Mouse (Mus musculus) liver, adult 2 months (tissue): ENCODE measurements around the gene Avp. TPM values are rescaled to one million over a fixed set of nuclear protein-coding genes. Genes with fewer than 3 reads are reported as not detected.

Source experiments
- DNase-seq: peaks from one replicate; pipeline ENCODE4 v3.0.0-alpha.2; 2011; ENCODE audit warnings: low read depth, low spot score; ENCODE audit errors: extremely low read depth
- H3K27ac ChIP-seq: fragments of 200-500 bp; replicated peaks from 2 replicates; pipeline ENCODE4 v1.5.1; 2012; ENCODE audit warnings: low read depth, mild to moderate bottlenecking, control low read depth, inconsistent platforms, low read length; ENCODE audit not compliant: insufficient read depth
- H3K27me3 ChIP-seq: fragments of 200-500 bp; 2 replicates; pipeline ENCODE4 v1.6.1; 2012; ENCODE audit warnings: mild to moderate bottlenecking, moderate library complexity, low read length, inconsistent platforms; ENCODE audit not compliant: control insufficient read depth, insufficient read depth
- H3K36me3 ChIP-seq: fragments of 200-500 bp; 2 replicates; pipeline ENCODE4 v1.6.1; 2012; ENCODE audit warnings: low read length, inconsistent platforms; ENCODE audit not compliant: control insufficient read depth, insufficient read depth
- H3K4me1 ChIP-seq: fragments of 200-500 bp; 2 replicates; pipeline ENCODE4 v1.6.1; 2011; ENCODE audit warnings: low read length; ENCODE audit not compliant: control insufficient read depth, insufficient read depth
- H3K4me3 ChIP-seq: fragments of 200-500 bp; 2 replicates; pipeline ENCODE4 v1.5.1; 2011; ENCODE audit warnings: low read depth, mild to moderate bottlenecking, control low read depth, low read length, moderate library complexity; ENCODE audit not compliant: insufficient read depth
- H3K79me2 ChIP-seq: fragments of 200-500 bp; 2 replicates; pipeline ENCODE4 v1.6.1; 2012; ENCODE audit warnings: inconsistent platforms, mild to moderate bottlenecking, low read length, moderate library complexity; ENCODE audit not compliant: control insufficient read depth, insufficient read depth
- H3K9ac ChIP-seq: fragments of 200-500 bp; 2 replicates; pipeline ENCODE4 v1.6.1; 2012; ENCODE audit warnings: low read depth, mild to moderate bottlenecking, control low read depth, inconsistent platforms, low read length
- CTCF ChIP-seq: fragments of 200-500 bp; IDR thresholded peaks from 2 replicates; pipeline ENCODE4 v1.5.1; 2011; ENCODE audit warnings: low read depth, low read length, control low read depth
- POLR2A ChIP-seq: fragments of 200-500 bp; IDR thresholded peaks from 2 replicates; pipeline ENCODE4 v1.6.1; 2011; ENCODE audit warnings: low read length, control low read depth; ENCODE audit not compliant: insufficient read depth; ENCODE audit errors: extremely low read depth
- WGBS: fragments of 180-500 bp; shearing (Covaris S2); methylation state at CpG from one replicate; pipeline ENCODE4 v1.1.7; 2018; 5-methylcytosine and 5-hydroxymethylcytosine counted together
- polyA plus RNA-seq: library from polyadenylated mRNA; depleted of rRNA; stranded (reverse); fragments of >200 nt; gene quantifications from 2 replicates; pipeline ENCODE4 v1.2.3, GENCODE M21; 2012
- total RNA-seq: library from RNA; depleted of rRNA; stranded (reverse); fragments of >200 nt; gene quantifications from 2 replicates; pipeline ENCODE4 v1.2.3, GENCODE M21; 2014

Avp gene
- total and polyA plus RNA-seq, 2 experiments, result not detected

DNA sequence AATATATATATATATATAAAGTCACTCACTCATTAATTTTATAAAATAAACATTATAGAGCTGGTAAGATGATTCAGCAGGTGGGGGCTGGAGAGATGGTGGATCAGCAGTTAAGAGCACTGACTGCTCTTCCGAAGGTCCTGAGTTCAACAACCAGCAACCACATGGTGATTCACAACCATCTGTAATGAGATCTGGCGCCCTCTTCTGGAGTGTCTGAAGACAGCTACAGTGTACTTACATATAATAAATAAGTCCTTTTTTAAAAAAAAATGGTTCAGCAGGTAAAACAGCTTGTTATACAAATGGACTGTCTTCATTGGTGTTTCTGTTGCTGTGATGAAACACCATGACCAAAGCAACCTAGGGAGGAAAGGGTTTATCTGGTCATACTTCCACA lies 24.3 kb downstream of the Avp start:
- Histone ChIP-seq H3K4me1 (0 out of 2 replicates have a peak, but pooled peaks cover 3% of the 10 kb centered on the region), H3K9ac (no peak overlapping the region), H3K4me3 (no peak overlapping the region), H3K79me2 (no peaks in the 10 kb centered on the region), H3K27ac (no peak overlapping the region), H3K36me3 (peaks cover 2% of the 10 kb centered on the region; the same call in 1 of the 2 replicates), H3K27me3 (no peaks in the 10 kb centered on the region)
- DNase-seq, result no peak
- TF ChIP-seq POLR2A, result no peak
- no peak for TF ChIP-seq CTCF
- 91% methylated on average over 2 of the region's 2 CpGs for WGBS

- no peaks in the 10 kb centered on the region for H3K4me1 ChIP-seq
- H3K79me2 ChIP-seq, result no peaks in the 10 kb centered on the region
- no peak for TF ChIP-seq CTCF
- TF ChIP-seq POLR2A, result no peak
- H3K9ac ChIP-seq, result no peak overlapping the region
- no peak for DNase-seq
- WGBS, result 100% methylated on average over 2 of the region's 2 CpGs
- no peaks in the 10 kb centered on the region for H3K27me3 ChIP-seq
- no peak overlapping the region for H3K4me3 ChIP-seq
- peaks cover 7% of the 10 kb centered on the region; the same call in 1 of the 2 replicates for H3K36me3 ChIP-seq
- no peak overlapping the region for H3K27ac ChIP-seq
Observed at GRCm38 (mm10) chr2:130557462-130557861, 24.9 kb downstream of the Avp start.

DNA sequence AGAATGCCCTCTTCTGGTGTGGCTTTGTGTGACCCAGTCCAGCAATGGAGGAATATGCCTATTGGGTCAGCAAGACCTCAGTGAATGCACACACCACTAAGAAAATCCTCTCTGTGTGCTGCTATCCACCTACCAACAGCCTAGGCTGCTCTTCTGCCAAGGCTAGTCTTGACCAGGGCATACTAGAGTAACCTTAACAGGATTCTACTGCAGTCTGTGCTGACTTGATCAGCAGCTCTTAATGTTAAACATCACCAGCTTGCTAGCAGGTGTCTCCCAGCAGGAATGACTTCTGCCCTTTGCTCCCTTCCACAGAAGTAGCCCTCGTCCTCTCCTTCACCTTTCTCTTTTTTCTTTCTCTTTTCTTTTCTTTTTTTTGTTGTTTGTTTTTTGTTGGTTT lies 26.1 kb downstream of the Avp start:
- Histone ChIP-seq H3K9ac (no peak overlapping the region), H3K79me2 (no peaks in the 10 kb centered on the region), H3K27ac (no peak overlapping the region), H3K4me1 (no peaks in the 10 kb centered on the region), H3K36me3 (peaks cover 11% of the 10 kb centered on the region; the same call in 1 of the 2 replicates), H3K4me3 (no peak overlapping the region), H3K27me3 (no peaks in the 10 kb centered on the region)
- 78% methylated on average over 1 of the region's 1 CpGs for WGBS
- TF ChIP-seq POLR2A (no peak), CTCF (no peak)
- DNase-seq, result no peak

DNA sequence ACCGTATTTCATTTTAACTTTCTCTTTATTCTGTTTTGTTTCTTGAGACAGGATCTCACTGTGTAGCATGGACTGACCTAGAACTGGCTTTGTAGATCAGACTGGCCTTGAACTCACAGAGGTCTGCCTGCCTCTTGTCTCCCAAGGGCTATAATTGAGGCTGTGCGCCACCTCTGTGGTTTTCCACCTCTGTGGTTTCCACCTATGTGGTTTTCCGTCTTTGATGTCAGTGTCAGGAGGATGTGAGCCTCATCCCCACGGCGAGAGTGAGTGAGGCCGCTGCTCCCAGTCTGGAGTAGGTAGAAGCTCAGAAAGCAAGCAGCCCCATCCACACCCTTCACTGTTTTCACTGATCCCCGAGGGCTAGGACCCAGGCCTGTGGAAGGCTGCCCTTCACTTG lies 27.5 kb downstream of the Avp start:
- Histone ChIP-seq H3K27ac (no peak overlapping the region), H3K9ac (no peak overlapping the region), H3K4me1 (no peaks in the 10 kb centered on the region), H3K4me3 (no peak overlapping the region), H3K79me2 (no peaks in the 10 kb centered on the region), H3K36me3 (peaks cover 23% of the 10 kb centered on the region), H3K27me3 (no peaks in the 10 kb centered on the region)
- DNase-seq, result no peak
- TF ChIP-seq CTCF (no peak), POLR2A (no peak)
- WGBS, result 97% methylated on average over 7 of the region's 7 CpGs

GRCm38 (mm10) chr2:130546957-130547356 lies 35.4 kb downstream of the Avp start:
- no peaks in the 10 kb centered on the region for H3K27me3 ChIP-seq
- 84% methylated on average over 8 of the region's 8 CpGs for WGBS
- H3K27ac ChIP-seq, result no peak overlapping the region
- H3K4me3 ChIP-seq, result no peak overlapping the region
- no peak for DNase-seq
- H3K4me1 ChIP-seq, result no peaks in the 10 kb centered on the region
- no peaks in the 10 kb centered on the region for H3K79me2 ChIP-seq
- no peak overlapping the region for H3K9ac ChIP-seq
- H3K36me3 ChIP-seq, result peaks cover 54% of the 10 kb centered on the region
- TF ChIP-seq CTCF (no peak), POLR2A (no peak)

DNA sequence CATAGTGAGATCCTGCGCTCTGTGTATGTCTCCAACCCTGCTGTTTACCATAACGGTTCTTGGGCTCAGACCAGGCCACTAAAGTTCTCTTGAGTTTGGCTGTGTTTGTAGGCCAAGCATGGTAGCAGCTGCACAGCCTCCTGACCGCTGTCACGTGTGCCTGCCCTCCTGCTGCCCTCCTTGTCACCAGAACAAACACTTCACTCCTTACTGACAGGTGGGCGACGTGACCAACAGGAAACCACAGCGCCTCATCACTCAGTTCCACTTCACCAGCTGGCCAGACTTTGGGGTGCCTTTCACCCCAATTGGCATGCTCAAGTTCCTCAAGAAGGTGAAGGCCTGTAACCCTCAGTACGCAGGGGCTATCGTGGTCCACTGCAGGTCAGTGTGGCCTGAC lies 42.1 kb downstream of the Avp start:
- no peak overlapping the region for H3K27ac ChIP-seq
- no peak overlapping the region for H3K9ac ChIP-seq
- peaks cover 43% of the 10 kb centered on the region for H3K36me3 ChIP-seq
- H3K27me3 ChIP-seq, result no peaks in the 10 kb centered on the region
- H3K4me3 ChIP-seq, result no peak overlapping the region
- TF ChIP-seq CTCF, result no peak
- no peak for TF ChIP-seq POLR2A
- H3K79me2 ChIP-seq, result no peaks in the 10 kb centered on the region
- 90% methylated on average over 9 of the region's 9 CpGs for WGBS
- no peak for DNase-seq
- H3K4me1 ChIP-seq, result no peaks in the 10 kb centered on the region
